Mouse (Mus musculus): ENCODE measurements around the gene Sdk2. TPM values are rescaled to one million over a fixed set of nuclear protein-coding genes. Genes with fewer than 3 reads are reported as not detected.

Sdk2 gene
- polyA plus RNA-seq, 1 experiment from 2014 or later: 3.5 TPM

- no peak for TF ChIP-seq CTCF (IDR thresholded peaks at IDR 0.05; ENCODE audit: low read depth)
- DNase-seq (no peak), ATAC-seq (ENCODE audit: insufficient read depth) (no peak)
- WGBS: 58% methylated on average over 7 of the region's 7 CpGs
- H3K4me2 ChIP-seq: no peak overlapping the region
- peaks cover 21% of the 10 kb centered on the region for H3K4me1 ChIP-seq (ENCODE audit: insufficient read depth)
- no peaks in the 10 kb centered on the region for H3K36me3 ChIP-seq (ENCODE audit: insufficient read depth)
- H3K9ac ChIP-seq: no peak overlapping the region
- H3K4me3 ChIP-seq (ENCODE audit: low read depth, low read length): no peak overlapping the region
- H3K9me3 ChIP-seq (ENCODE audit: low read depth, low read length): no peaks in the 10 kb centered on the region
- H3K27ac ChIP-seq (ENCODE audit: low read depth): no peak overlapping the region
- no peaks in the 10 kb centered on the region for H3K27me3 ChIP-seq (ENCODE audit: insufficient read depth, low read length)
These were observed 36.6 kb downstream of the Sdk2 start for GRCm38 (mm10) chr11:114030214-114030613.

GRCm38 (mm10) chr11:114028512-114028911 is 38.3 kb downstream of the Sdk2 start:
- peak overlapping the region; percentile 85 for H3K27ac ChIP-seq (ENCODE audit: low read depth)
- no peaks in the 10 kb centered on the region for H3K9me3 ChIP-seq (ENCODE audit: low read depth, low read length)
- ATAC-seq (ENCODE audit: insufficient read depth) (peak; percentile 71), DNase-seq (peak; percentile 74)
- no peak for TF ChIP-seq CTCF (IDR thresholded peaks at IDR 0.05; ENCODE audit: low read depth)
- WGBS: 35% methylated on average over 6 of the region's 6 CpGs
- no peaks in the 10 kb centered on the region for H3K36me3 ChIP-seq (ENCODE audit: insufficient read depth)
- H3K4me1 ChIP-seq (ENCODE audit: insufficient read depth): peaks cover 23% of the 10 kb centered on the region
- H3K9ac ChIP-seq: no peak overlapping the region
- no peaks in the 10 kb centered on the region for H3K27me3 ChIP-seq (ENCODE audit: insufficient read depth, low read length)
- 0 out of 2 replicates have a peak overlapping the region, but pooled peaks have one; percentile 31 for H3K4me2 ChIP-seq
- H3K4me3 ChIP-seq (ENCODE audit: low read depth, low read length): no peak overlapping the region

- DNase-seq (peak; percentile 68), ATAC-seq (ENCODE audit: insufficient read depth) (peak; percentile 86)
- TF ChIP-seq CTCF (IDR thresholded peaks at IDR 0.05; ENCODE audit: low read depth): no peak
- H3K9ac ChIP-seq: no peak overlapping the region
- 0 out of 2 replicates have a peak overlapping the region, but pooled peaks have one; percentile 31 for H3K4me2 ChIP-seq
- WGBS: 36% methylated on average over 6 of the region's 6 CpGs
- peak overlapping the region; percentile 85 for H3K27ac ChIP-seq (ENCODE audit: low read depth)
- peaks cover 23% of the 10 kb centered on the region for H3K4me1 ChIP-seq (ENCODE audit: insufficient read depth)
- no peak overlapping the region for H3K4me3 ChIP-seq (ENCODE audit: low read depth, low read length)
- H3K9me3 ChIP-seq (ENCODE audit: low read depth, low read length): no peaks in the 10 kb centered on the region
- H3K36me3 ChIP-seq (ENCODE audit: insufficient read depth): no peaks in the 10 kb centered on the region
- H3K27me3 ChIP-seq (ENCODE audit: insufficient read depth, low read length): no peaks in the 10 kb centered on the region
These were observed 38.8 kb downstream of the Sdk2 start for GRCm38 (mm10) chr11:114028021-114028420.

GRCm38 (mm10) chr11:114025056-114025455 is 41.8 kb downstream of the Sdk2 start:
- no peaks in the 10 kb centered on the region for H3K27me3 ChIP-seq (ENCODE audit: insufficient read depth, low read length)
- no peak for ATAC-seq (ENCODE audit: insufficient read depth)
- H3K9me3 ChIP-seq (ENCODE audit: low read depth, low read length): no peaks in the 10 kb centered on the region
- H3K4me3 ChIP-seq (ENCODE audit: low read depth, low read length): no peak overlapping the region
- no peak overlapping the region for H3K9ac ChIP-seq
- H3K4me1 ChIP-seq (ENCODE audit: insufficient read depth): peaks cover 23% of the 10 kb centered on the region
- DNase-seq: peak; percentile 55
- WGBS: 54% methylated on average over 2 of the region's 2 CpGs
- no peak overlapping the region for H3K4me2 ChIP-seq
- H3K36me3 ChIP-seq (ENCODE audit: insufficient read depth): no peaks in the 10 kb centered on the region
- TF ChIP-seq CTCF (IDR thresholded peaks at IDR 0.05; ENCODE audit: low read depth): no peak
- H3K27ac ChIP-seq (ENCODE audit: low read depth): no peak overlapping the region

GRCm38 (mm10) chr11:114023965-114024364 is 42.9 kb downstream of the Sdk2 start:
- Histone ChIP-seq H3K4me3 (ENCODE audit: low read depth, low read length) (no peak overlapping the region), H3K27me3 (ENCODE audit: insufficient read depth, low read length) (no peaks in the 10 kb centered on the region), H3K27ac (ENCODE audit: low read depth) (no peak overlapping the region), H3K36me3 (ENCODE audit: insufficient read depth) (no peaks in the 10 kb centered on the region), H3K4me2 (no peak overlapping the region), H3K4me1 (ENCODE audit: insufficient read depth) (peaks cover 13% of the 10 kb centered on the region), H3K9me3 (ENCODE audit: low read depth, low read length) (no peaks in the 10 kb centered on the region), H3K9ac (no peak overlapping the region)
- ATAC-seq (ENCODE audit: insufficient read depth) (no peak), DNase-seq (no peak)
- WGBS: 33% methylated on average over 1 of the region's 1 CpGs
- TF ChIP-seq CTCF (IDR thresholded peaks at IDR 0.05; ENCODE audit: low read depth): no peak

- Histone ChIP-seq H3K9me3 (ENCODE audit: low read depth, low read length) (no peaks in the 10 kb centered on the region), H3K9ac (no peak overlapping the region), H3K4me3 (ENCODE audit: low read depth, low read length) (no peak overlapping the region), H3K4me2 (no peak overlapping the region), H3K27me3 (ENCODE audit: insufficient read depth, low read length) (no peaks in the 10 kb centered on the region), H3K36me3 (ENCODE audit: insufficient read depth) (no peaks in the 10 kb centered on the region), H3K27ac (ENCODE audit: low read depth) (no peak overlapping the region), H3K4me1 (ENCODE audit: insufficient read depth) (peaks cover 7% of the 10 kb centered on the region; the same call in 1 of the 2 replicates)
- no peak for ATAC-seq (ENCODE audit: insufficient read depth)
- no peak for TF ChIP-seq CTCF (IDR thresholded peaks at IDR 0.05; ENCODE audit: low read depth)
- DNase-seq: no peak
- 80% methylated on average over 4 of the region's 4 CpGs for WGBS
These were observed 44.7 kb downstream of the Sdk2 start for GRCm38 (mm10) chr11:114022166-114022565.

- H3K9ac ChIP-seq: no peak overlapping the region
- H3K4me1 ChIP-seq (ENCODE audit: insufficient read depth): 0 out of 2 replicates have a peak, but pooled peaks cover 6% of the 10 kb centered on the region
- H3K27ac ChIP-seq (ENCODE audit: low read depth): no peak overlapping the region
- no peaks in the 10 kb centered on the region for H3K9me3 ChIP-seq (ENCODE audit: low read depth, low read length)
- no peaks in the 10 kb centered on the region for H3K36me3 ChIP-seq (ENCODE audit: insufficient read depth)
- H3K4me2 ChIP-seq: no peak overlapping the region
- H3K27me3 ChIP-seq (ENCODE audit: insufficient read depth, low read length): peaks cover 10% of the 10 kb centered on the region
- no peak for TF ChIP-seq CTCF (IDR thresholded peaks at IDR 0.05; ENCODE audit: low read depth)
- no peak for DNase-seq
- no peak overlapping the region for H3K4me3 ChIP-seq (ENCODE audit: low read depth, low read length)
- WGBS: 33% methylated on average over 11 of the region's 11 CpGs
- no peak for ATAC-seq (ENCODE audit: insufficient read depth)
These were observed 47.8 kb downstream of the Sdk2 start for GRCm38 (mm10) chr11:114019087-114019486.
